Mouse (Mus musculus) bone marrow, adult 2 months (tissue): ENCODE results near the gene Cog1. TPM values are rescaled to one million over a fixed set of nuclear protein-coding genes. Genes with fewer than 3 reads are reported as not detected.

ENCODE experiments used
- H3K27ac ChIP-seq: fragments of 200-500 bp; 2 replicates; pipeline ENCODE4 v1.5.1; 2012; ENCODE audit warnings: low read depth, mild to moderate bottlenecking, control low read depth, inconsistent platforms, low read length; ENCODE audit not compliant: control insufficient read depth, poor library complexity, insufficient read depth
- H3K4me1 ChIP-seq: fragments of 200-500 bp; 2 replicates; pipeline ENCODE4 v1.6.1; 2011; ENCODE audit warnings: low read length; ENCODE audit not compliant: control insufficient read depth, insufficient read depth
- H3K4me3 ChIP-seq: fragments of 200-500 bp; replicated peaks from 2 replicates; pipeline ENCODE3; 2011; ENCODE audit warnings: mild to moderate bottlenecking, low read depth, low read length, control low read depth; ENCODE audit not compliant: control insufficient read depth
- CTCF ChIP-seq: fragments of 200-500 bp; IDR thresholded peaks from 2 replicates; pipeline ENCODE4 v1.5.1; 2011; ENCODE audit warnings: low read length, control low read depth; ENCODE audit not compliant: control insufficient read depth, insufficient read depth
- POLR2A ChIP-seq: fragments of 200-500 bp; IDR thresholded peaks from 2 replicates; pipeline ENCODE4 v1.6.1; 2011; ENCODE audit warnings: low read depth, mild to moderate bottlenecking, control low read depth, low read length, borderline replicate concordance; ENCODE audit not compliant: control insufficient read depth
- WGBS: fragments of 180-500 bp; shearing (Covaris S2); methylation state at CpG from one replicate; pipeline ENCODE4 v1.1.7; 2018; 5-methylcytosine and 5-hydroxymethylcytosine counted together
- polyA plus RNA-seq: library from polyadenylated mRNA; stranded (reverse); fragments of >200 nt; gene quantifications from 2 replicates; pipeline ENCODE4 v1.2.4, GENCODE M21; 2011; ENCODE audit warnings: low replicate concordance; ENCODE audit not compliant: missing spikeins, insufficient read depth, insufficient read length

Cog1 gene
- polyA plus RNA-seq, 1 experiment = 57.0 TPM

GRCm38 (mm10) chr11:113625437-113625836 lies 23.5 kb upstream of the Cog1 start:
- WGBS = 91% methylated on average over 18 of the region's 18 CpGs
- Histone ChIP-seq H3K4me1 (no peaks in the 10 kb centered on the region), H3K4me3 (no peak overlapping the region), H3K27ac (no peak overlapping the region)
- TF ChIP-seq CTCF (no peak), POLR2A (no peak)

GRCm38 (mm10) chr11:113627785-113628184 lies 21.2 kb upstream of the Cog1 start:
- H3K27ac ChIP-seq = no peak overlapping the region
- TF ChIP-seq POLR2A (no peak), CTCF (0 out of 2 replicates have a peak, but pooled peaks have one; percentile 10)
- H3K4me3 ChIP-seq = no peak overlapping the region
- 41% methylated on average over 4 of the region's 4 CpGs for WGBS
- no peaks in the 10 kb centered on the region for H3K4me1 ChIP-seq

- Histone ChIP-seq H3K4me1 (no peaks in the 10 kb centered on the region), H3K27ac (no peak overlapping the region)
- no peak for TF ChIP-seq CTCF
- no peak for TF ChIP-seq POLR2A
Observed at GRCm38 (mm10) chr11:113630642-113631041, 18.3 kb upstream of the Cog1 start.

GRCm38 (mm10) chr11:113631302-113631701 lies 17.7 kb upstream of the Cog1 start:
- Histone ChIP-seq H3K4me3 (no peak overlapping the region), H3K27ac (no peak overlapping the region), H3K4me1 (no peaks in the 10 kb centered on the region)
- TF ChIP-seq CTCF (no peak), POLR2A (no peak)
- WGBS = 72% methylated on average over 8 of the region's 8 CpGs

More at GRCm38 (mm10) chr11:113630642-113631041, 18.3 kb upstream of the Cog1 start:
- WGBS = 43% methylated on average over 7 of the region's 7 CpGs
- H3K4me3 ChIP-seq = no peak overlapping the region

GRCm38 (mm10) chr11:113631862-113632261 lies 17.1 kb upstream of the Cog1 start:
- H3K27ac ChIP-seq = no peak overlapping the region
- no peaks in the 10 kb centered on the region for H3K4me1 ChIP-seq
- WGBS = 88% methylated on average over 8 of the region's 8 CpGs
- H3K4me3 ChIP-seq = no peak overlapping the region
- no peak for TF ChIP-seq CTCF
- TF ChIP-seq POLR2A = no peak

GRCm38 (mm10) chr11:113632303-113632702 lies 16.7 kb upstream of the Cog1 start:
- no peak overlapping the region for H3K27ac ChIP-seq
- no peak overlapping the region for H3K4me3 ChIP-seq
- WGBS = 82% methylated on average over 7 of the region's 7 CpGs
- TF ChIP-seq CTCF (no peak), POLR2A (no peak)
- no peaks in the 10 kb centered on the region for H3K4me1 ChIP-seq

GRCm38 (mm10) chr11:113633398-113633797 lies 15.6 kb upstream of the Cog1 start:
- Histone ChIP-seq H3K27ac (no peak overlapping the region), H3K4me1 (no peaks in the 10 kb centered on the region), H3K4me3 (no peak overlapping the region)
- 59% methylated on average over 5 of the region's 5 CpGs for WGBS
- TF ChIP-seq POLR2A (no peak), CTCF (no peak)

- Histone ChIP-seq H3K4me1 (no peaks in the 10 kb centered on the region), H3K4me3 (no peak overlapping the region), H3K27ac (no peak overlapping the region)
- 81% methylated on average over 10 of the region's 10 CpGs for WGBS
- TF ChIP-seq CTCF = no peak
Observed at GRCm38 (mm10) chr11:113634699-113635121, 14.3 kb upstream of the Cog1 start.

GRCm38 (mm10) chr11:113638680-113639079 lies 10.3 kb upstream of the Cog1 start:
- H3K4me1 ChIP-seq = no peaks in the 10 kb centered on the region
- no peak overlapping the region for H3K4me3 ChIP-seq
- H3K27ac ChIP-seq = no peak overlapping the region
- 76% methylated on average over 12 of the region's 12 CpGs for WGBS
- TF ChIP-seq CTCF (no peak), POLR2A (no peak)

- TF ChIP-seq POLR2A = no peak
- TF ChIP-seq CTCF = no peak
Observed at GRCm38 (mm10) chr11:113645181-113645580, 3.8 kb upstream of the Cog1 start.

More at GRCm38 (mm10) chr11:113645181-113645580, 3.8 kb upstream of the Cog1 start:
- WGBS = 85% methylated on average over 3 of the region's 3 CpGs
- Histone ChIP-seq H3K4me1 (peaks cover 2% of the 10 kb centered on the region; the same call in 1 of the 2 replicates), H3K27ac (no peak overlapping the region), H3K4me3 (no peak overlapping the region)
